Mouse (Mus musculus) brain, embryonic 14.5 days (tissue): ENCODE data around the gene Rundc1. TPM values are rescaled to one million over a fixed set of nuclear protein-coding genes. Genes with fewer than 3 reads are reported as not detected.
"Not testable (repeated sequence)": the region's sequence is repeated elsewhere in the genome, so short reads cannot be mapped to it uniquely, and the experiment has no call there.

Experiments used
- DNase-seq: peaks from one replicate; pipeline ENCODE4 v3.0.0-alpha.2; 2011; ENCODE audit warnings: low read depth
- CTCF ChIP-seq: fragments of 200-500 bp; IDR thresholded peaks from 2 replicates; pipeline ENCODE4 v1.5.1; 2012; ENCODE audit warnings: inconsistent platforms, mild to moderate bottlenecking, moderate library complexity, borderline replicate concordance; ENCODE audit not compliant: insufficient read depth, insufficient read length; ENCODE audit errors: extremely low read depth
- POLR2A ChIP-seq: fragments of 200-500 bp; IDR thresholded peaks from 2 replicates; pipeline ENCODE4 v1.6.1; 2012; ENCODE audit warnings: mild to moderate bottlenecking, inconsistent platforms, borderline replicate concordance; ENCODE audit not compliant: poor library complexity, insufficient read depth, insufficient read length, severe bottlenecking; ENCODE audit errors: extremely low read depth
- polyA plus RNA-seq: library from polyadenylated mRNA; depleted of rRNA; stranded (reverse); fragments of >200 nt; gene quantifications from 2 replicates; pipeline ENCODE4 v1.2.3, GENCODE M21; 2012; rRNA removed

The Rundc1 gene
- 29.9 and 31.2 TPM in 2 replicates for polyA plus RNA-seq

GRCm38 (mm10) chr11:101424925-101425813 is at the start of gene Rundc1, which contains the start of gene Ptges3l:
TSS of gene Rundc1 (plus strand) at chr11:101425085.
TSS of gene Ptges3l (minus strand) at chr11:101425333.
- TF ChIP-seq CTCF (no peak), POLR2A (0 out of 2 replicates have a peak, but pooled peaks have one; percentile 16)
- DNase-seq = peak; percentile 98

GRCm38 (mm10) chr11:101378196-101378595 is 46.7 kb upstream of the Rundc1 start:
- DNase-seq = not testable (repeated sequence)

GRCm38 (mm10) chr11:101378926-101379325 is 46.0 kb upstream of the Rundc1 start:
- no peak for TF ChIP-seq CTCF
- no peak for TF ChIP-seq POLR2A

GRCm38 (mm10) chr11:101381817-101382216 is 43.1 kb upstream of the Rundc1 start:
- peak; percentile 14 for DNase-seq
- TF ChIP-seq CTCF (no peak), POLR2A (no peak)

More at GRCm38 (mm10) chr11:101378926-101379325, 46.0 kb upstream of the Rundc1 start:
- no peak for DNase-seq

- TF ChIP-seq CTCF (peak; percentile 93), POLR2A (no peak)
- peak; percentile 92 for DNase-seq
Measured at GRCm38 (mm10) chr11:101395110-101395509, 29.8 kb upstream of the Rundc1 start.

GRCm38 (mm10) chr11:101415306-101415705 is 9.6 kb upstream of the Rundc1 start:
- no peak for DNase-seq
- no peak for TF ChIP-seq POLR2A
- TF ChIP-seq CTCF = no peak

- TF ChIP-seq CTCF = no peak
- TF ChIP-seq POLR2A = no peak
- DNase-seq = peak; percentile 37
Measured at GRCm38 (mm10) chr11:101416433-101417100, 8.3 kb upstream of the Rundc1 start.

- peak; percentile 95 for DNase-seq
- no peak for TF ChIP-seq CTCF
- TF ChIP-seq POLR2A = peak; percentile 46; the same call in 1 of the 2 replicates
Measured at GRCm38 (mm10) chr11:101417101-101417855, 7.6 kb upstream of the Rundc1 start, which contains the start of gene Aarsd1. TSS of gene Aarsd1 (minus strand) at chr11:101417615.

- DNase-seq = no peak
- TF ChIP-seq POLR2A (no peak), CTCF (no peak)
Measured at GRCm38 (mm10) chr11:101418991-101419390, 5.9 kb upstream of the Rundc1 start.

GRCm38 (mm10) chr11:101419610-101420009 is 5.3 kb upstream of the Rundc1 start:
- TF ChIP-seq POLR2A (no peak), CTCF (peak; percentile 6; the same call in 1 of the 2 replicates)
- peak; percentile 25 for DNase-seq

- no peak for DNase-seq
- TF ChIP-seq CTCF (no peak), POLR2A (no peak)
Measured at GRCm38 (mm10) chr11:101420148-101420547, 4.7 kb upstream of the Rundc1 start.
